Mouse (Mus musculus) heart, postnatal 10 days (tissue): ENCODE data around the gene Appbp2. TPM values are rescaled to one million over a fixed set of nuclear protein-coding genes. Genes with fewer than 3 reads are reported as not detected.
"Not testable (repeated sequence)": the region's sequence is repeated elsewhere in the genome, so short reads cannot be mapped to it uniquely, and the experiment has no call there.

ENCODE experiments used
- DNase-seq, 2 experiments: peaks; one replicate each; pipeline ENCODE4 v3.0.0; 2021
- intact Hi-C: fragments of 180-260 bp; cut with DNase I; formaldehyde crosslinking; loops from one replicate; pipeline ENCODE4 v1.15.1; 2025
- total RNA-seq, 2 experiments: library from RNA; stranded (reverse); gene quantifications; 2 replicates each; pipeline ENCODE4 v1.2.3; 2021

Appbp2 gene
- total RNA-seq, 2 experiments from 2014 or later = 28.7 to 29.1 TPM

- peak; percentile 92 to 95 for DNase-seq
- intact Hi-C loops = loop anchor here (1.0 to 5.0 kb wide), 2 partner anchors 91 to 162 kb away; no protein-coding TSS in a partner anchor
Measured at GRCm38 (mm10) chr11:85170058-85170740, 64.7 kb downstream of the Appbp2 start, which contains the start of gene 1700125H20Rik. TSS of gene 1700125H20Rik (plus strand) at chr11:85170404.

GRCm38 (mm10) chr11:85167503-85167902 lies 67.4 kb downstream of the Appbp2 start:
- intact Hi-C loops = no loop called here
- no peak for DNase-seq

DNA sequence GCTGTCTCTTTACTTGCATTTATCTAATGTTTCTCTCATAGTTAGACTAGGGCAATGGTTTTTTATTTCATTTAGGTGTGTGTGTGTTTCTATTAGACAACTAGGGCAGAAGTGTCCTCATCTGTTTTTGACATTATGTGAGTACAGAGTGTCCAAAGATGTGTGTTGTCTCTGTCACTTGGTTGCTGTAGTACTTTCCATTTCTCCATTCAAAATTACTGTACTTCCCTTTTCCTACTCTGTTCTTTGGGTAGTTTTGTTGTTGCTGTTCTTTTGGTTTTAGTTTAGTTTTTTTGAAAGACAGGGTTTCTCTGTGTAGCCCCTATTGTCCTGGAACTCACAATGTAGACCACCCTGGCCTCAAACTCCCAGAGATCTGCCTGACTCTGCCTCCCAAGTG lies 70.6 kb downstream of the Appbp2 start:
- intact Hi-C loops = no loop called here
- no peak for DNase-seq

GRCm38 (mm10) chr11:85163014-85163413 lies 71.9 kb downstream of the Appbp2 start:
- intact Hi-C loops, DNase-seq: not testable (repeated sequence)

GRCm38 (mm10) chr11:85157301-85157700 lies 77.6 kb downstream of the Appbp2 start:
- intact Hi-C loops = no loop called here
- DNase-seq = no peak

- DNase-seq = no peak
- intact Hi-C loops = no loop called here
Measured at GRCm38 (mm10) chr11:85152256-85152930, 82.5 kb downstream of the Appbp2 start.

DNA sequence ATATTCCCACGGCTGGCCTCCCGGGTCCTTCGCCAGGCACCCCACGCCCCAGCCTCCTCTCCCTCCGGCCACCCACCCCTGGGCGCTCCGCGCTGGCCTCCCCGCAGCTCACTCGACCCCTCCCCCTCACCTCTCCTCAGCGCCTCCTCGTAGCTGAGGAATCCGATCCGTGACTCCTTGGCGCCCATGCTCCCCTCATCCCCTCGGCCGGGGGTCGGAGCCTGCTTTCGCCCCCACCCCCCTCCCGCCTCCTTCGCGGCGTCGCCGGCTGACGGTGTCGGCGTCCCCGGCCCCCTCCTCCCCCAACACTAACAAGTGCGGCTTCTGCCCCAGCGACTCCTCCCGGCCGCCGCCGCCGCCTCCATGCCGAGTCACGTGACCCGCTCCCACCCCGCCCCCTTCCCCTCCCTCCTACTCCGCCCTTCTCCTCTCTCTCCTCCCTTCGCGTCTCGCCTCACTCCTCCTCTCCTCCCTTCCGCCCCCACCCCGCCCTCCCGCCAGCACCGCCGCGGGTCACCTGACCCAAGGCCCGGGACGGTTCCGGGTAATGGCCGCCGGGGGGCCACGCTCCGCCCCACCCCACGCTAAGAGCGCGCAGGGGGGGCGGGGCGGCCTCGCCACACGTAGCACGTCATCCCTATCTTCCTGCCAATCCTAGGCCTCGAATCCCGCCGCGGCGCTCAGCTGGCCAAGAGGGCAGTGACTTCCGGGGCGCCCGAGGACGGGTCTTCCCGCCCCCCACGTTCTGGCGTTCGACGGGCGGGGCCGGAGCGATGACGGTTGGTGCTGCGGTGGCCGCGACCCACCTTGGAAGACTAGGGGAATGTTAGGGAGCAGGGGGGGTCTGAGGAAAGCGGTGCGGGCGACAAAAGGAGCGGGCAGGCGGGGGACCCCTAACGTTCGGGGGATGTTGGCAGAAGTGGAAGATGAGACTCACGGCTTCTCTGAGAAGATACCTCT lies 95.1 kb downstream of the Appbp2 start, which contains the start of gene Usp32:
Gene Usp32 (minus strand): TSS at position 581 of the 960 bp plus-strand sequence.
- peak; percentile 97 for DNase-seq
- intact Hi-C loops = no loop called here

DNA sequence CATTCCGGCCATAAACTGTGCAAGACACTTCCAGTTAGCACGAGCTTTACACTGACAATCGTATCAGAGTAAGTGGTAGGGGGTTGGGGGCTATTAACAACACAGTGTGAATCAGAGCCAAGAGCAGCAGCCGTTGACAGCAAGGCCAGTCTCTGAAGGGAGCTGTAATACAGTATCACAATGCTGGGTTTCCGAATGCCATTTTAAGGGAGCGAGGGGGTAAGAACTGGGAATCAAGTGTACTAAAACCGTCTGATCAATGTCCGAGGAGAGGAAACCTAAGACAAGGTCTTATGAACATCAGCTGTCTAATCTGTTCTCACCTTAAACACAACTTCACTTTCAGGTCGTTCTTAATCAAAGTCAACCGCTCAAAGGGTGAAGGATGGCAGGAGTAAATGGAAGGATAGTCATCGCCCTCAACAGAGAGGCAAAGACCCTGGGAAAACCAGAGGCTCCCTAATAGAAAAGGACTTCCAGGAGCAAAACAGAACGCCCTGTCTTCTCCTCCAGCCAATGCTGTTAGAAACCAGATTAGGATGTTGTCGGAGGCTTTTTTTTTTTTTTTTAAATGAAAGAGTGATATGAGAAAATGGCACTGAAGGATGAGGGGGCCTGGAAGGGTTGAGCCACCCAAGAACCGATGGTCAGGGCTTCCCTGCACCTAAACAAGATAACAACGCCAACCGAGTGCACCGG lies 96.0 kb downstream of the Appbp2 start:
- peak; percentile 29 to 39 for DNase-seq
- intact Hi-C loops = no loop called here

Other genes starting within 250 kb of the Appbp2 start
- 10 to 100 TPM; 22.7 to 23.1 TPM for gene Usp32, start 95.0 kb downstream of the Appbp2 start, total RNA-seq
- not detected for gene 1700125H20Rik, start 64.7 kb downstream of the Appbp2 start, total RNA-seq
- gene Ppm1d, start 76.1 kb upstream of the Appbp2 start, total RNA-seq = 10 to 100 TPM; 11.3 to 13.2 TPM
- gene Bcas3, start 118.0 kb upstream of the Appbp2 start, total RNA-seq = 10 to 100 TPM; 31.9 to 34.6 TPM